Mouse (Mus musculus) thymus, adult 2 months (tissue): Measurements from ENCODE around the gene Cmtm5. TPM values are rescaled to one million over a fixed set of nuclear protein-coding genes. Genes with fewer than 3 reads are reported as not detected.

Experiments used
- DNase-seq: peaks from one replicate; pipeline ENCODE4 v3.0.0; 2021
- H3K27ac ChIP-seq: fragments of 200-500 bp; 2 replicates; pipeline ENCODE4 v1.5.1; 2012; ENCODE audit warnings: low read length, control low read depth; ENCODE audit not compliant: control insufficient read depth, insufficient read depth
- H3K27me3 ChIP-seq: fragments of 200-500 bp; 2 replicates; pipeline ENCODE4 v1.6.1; 2012; ENCODE audit warnings: mild to moderate bottlenecking, low read length, moderate library complexity, mixed read lengths; ENCODE audit not compliant: control insufficient read depth, insufficient read depth
- H3K36me3 ChIP-seq: fragments of 200-500 bp; 2 replicates; pipeline ENCODE4 v1.6.1; 2012; ENCODE audit warnings: mild to moderate bottlenecking, low read length, moderate library complexity; ENCODE audit not compliant: control insufficient read depth, insufficient read depth
- H3K4me1 ChIP-seq: fragments of 200-500 bp; replicated peaks from 2 replicates; pipeline ENCODE4 v1.6.1; 2012; ENCODE audit warnings: low read length; ENCODE audit not compliant: control insufficient read depth, insufficient read depth
- H3K4me3 ChIP-seq: fragments of 200-500 bp; 2 replicates; pipeline ENCODE4 v1.5.1; 2012; ENCODE audit warnings: mild to moderate bottlenecking, low read length, control low read depth, moderate library complexity; ENCODE audit not compliant: control insufficient read depth, insufficient read depth
- CTCF ChIP-seq: fragments of 200-500 bp; IDR thresholded peaks from 2 replicates; pipeline ENCODE4 v1.5.1; 2012; ENCODE audit warnings: mild to moderate bottlenecking, control low read depth, low read length, moderate library complexity, borderline replicate concordance; ENCODE audit not compliant: control insufficient read depth, poor library complexity, insufficient read depth; ENCODE audit errors: extremely low read depth
- POLR2A ChIP-seq: fragments of 200-500 bp; IDR thresholded peaks from 2 replicates; pipeline ENCODE4 v1.6.1; 2012; ENCODE audit warnings: mild to moderate bottlenecking, low read length, control low read depth, moderate library complexity; ENCODE audit not compliant: control insufficient read depth, poor library complexity, insufficient read depth; ENCODE audit errors: extremely low read depth
- WGBS: fragments of 180-500 bp; shearing (Covaris S2); methylation state at CpG from one replicate; pipeline ENCODE4 v1.1.7; 2018; 5-methylcytosine and 5-hydroxymethylcytosine counted together
- polyA plus RNA-seq: library from polyadenylated mRNA; depleted of rRNA; stranded (reverse); fragments of >200 nt; gene quantifications from 2 replicates; pipeline ENCODE4 v1.2.3, GENCODE M21; 2012

Cmtm5 gene
- polyA plus RNA-seq, 1 experiment, result 0.67 TPM

GRCm38 (mm10) chr14:54924641-54925348 is 11.3 kb upstream of the Cmtm5 start:
- H3K4me1 ChIP-seq, result no peaks in the 10 kb centered on the region
- no peak overlapping the region for H3K4me3 ChIP-seq
- 89% methylated on average over 7 of the region's 7 CpGs for WGBS
- no peaks in the 10 kb centered on the region for H3K36me3 ChIP-seq
- TF ChIP-seq CTCF (no peak), POLR2A (no peak)
- DNase-seq, result no peak
- peaks cover 10% of the 10 kb centered on the region for H3K27me3 ChIP-seq
- no peak overlapping the region for H3K27ac ChIP-seq

GRCm38 (mm10) chr14:54925349-54926342 is 10.4 kb upstream of the Cmtm5 start, which contains the start of gene Efs:
TSS of gene Efs (minus strand) at chr14:54926126.
- Histone ChIP-seq H3K4me3 (peak within 1 kb of the TSS; percentile 11), H3K36me3 (no peaks in the 10 kb centered on the region), H3K4me1 (no peaks in the 10 kb centered on the region), H3K27ac (peak within 1 kb of the TSS; percentile 4; the same call in 1 of the 2 replicates), H3K27me3 (peaks cover 10% of the 10 kb centered on the region)
- no peak for DNase-seq
- no peak for TF ChIP-seq CTCF
- no peak for TF ChIP-seq POLR2A
- WGBS, result 15% methylated on average over 57 of the region's 57 CpGs

- no peak overlapping the region for H3K27ac ChIP-seq
- no peaks in the 10 kb centered on the region for H3K36me3 ChIP-seq
- H3K27me3 ChIP-seq, result peaks cover 10% of the 10 kb centered on the region
- WGBS, result 4% methylated on average over 56 of the region's 58 CpGs
- no peaks in the 10 kb centered on the region for H3K4me1 ChIP-seq
- no peak for DNase-seq
- no peak for TF ChIP-seq POLR2A
- no peak for TF ChIP-seq CTCF
- peak overlapping the region; percentile 11 for H3K4me3 ChIP-seq
Measured at GRCm38 (mm10) chr14:54926401-54927158, 9.5 kb upstream of the Cmtm5 start.

- WGBS, result 41% methylated on average over 7 of the region's 7 CpGs
- H3K4me1 ChIP-seq, result no peaks in the 10 kb centered on the region
- no peak overlapping the region for H3K4me3 ChIP-seq
Measured at GRCm38 (mm10) chr14:54927296-54927695, 8.8 kb upstream of the Cmtm5 start.

GRCm38 (mm10) chr14:54929801-54930200 is 6.3 kb upstream of the Cmtm5 start:
- DNase-seq, result no peak
- no peak overlapping the region for H3K4me3 ChIP-seq
- TF ChIP-seq CTCF (no peak), POLR2A (no peak)
- H3K4me1 ChIP-seq, result no peaks in the 10 kb centered on the region
- no peak overlapping the region for H3K27ac ChIP-seq
- peaks cover 10% of the 10 kb centered on the region for H3K27me3 ChIP-seq
- 83% methylated on average over 5 of the region's 5 CpGs for WGBS
- H3K36me3 ChIP-seq, result no peaks in the 10 kb centered on the region

More at GRCm38 (mm10) chr14:54927296-54927695, 8.8 kb upstream of the Cmtm5 start:
- no peak overlapping the region for H3K27ac ChIP-seq
- H3K36me3 ChIP-seq, result no peaks in the 10 kb centered on the region
- peaks cover 10% of the 10 kb centered on the region for H3K27me3 ChIP-seq
- DNase-seq, result no peak
- TF ChIP-seq CTCF, result no peak
- no peak for TF ChIP-seq POLR2A

GRCm38 (mm10) chr14:54930431-54930830 is 5.6 kb upstream of the Cmtm5 start:
- H3K4me1 ChIP-seq, result no peaks in the 10 kb centered on the region
- H3K36me3 ChIP-seq, result no peaks in the 10 kb centered on the region
- no peak overlapping the region for H3K27ac ChIP-seq
- peaks cover 8% of the 10 kb centered on the region for H3K27me3 ChIP-seq
- DNase-seq, result no peak
- no peak overlapping the region for H3K4me3 ChIP-seq
- 27% methylated on average over 2 of the region's 2 CpGs for WGBS
- no peak for TF ChIP-seq POLR2A
- TF ChIP-seq CTCF, result no peak
